Mouse (Mus musculus): ENCODE data around the gene Cd28.

GRCm38 (mm10) chr1:60716567-60716966 lies at the start of gene Cd28:
- TF ChIP-seq CTCF (IDR thresholded peaks at IDR 0.05; ENCODE audit: borderline replicate concordance, insufficient read depth, low read length) (no peak), POLR2A (IDR thresholded peaks at IDR 0.05; ENCODE audit: low read depth, low read length) (no peak)
